Mouse (Mus musculus) layer of hippocampus, postnatal 36 days (tissue): ENCODE results near the gene Plac8. TPM values are rescaled to one million over a fixed set of nuclear protein-coding genes. Genes with fewer than 3 reads are reported as not detected.

ENCODE experiments used
- DNase-seq, 2 experiments: peaks; one replicate each; pipeline ENCODE4 v3.0.0; 2022
- total RNA-seq, 2 experiments: library from RNA; stranded (reverse); gene quantifications; 2 replicates each; pipeline ENCODE4 v1.2.3; 2021

Gene Plac8
- total RNA-seq, 2 experiments from 2014 or later = not detected

DNA sequence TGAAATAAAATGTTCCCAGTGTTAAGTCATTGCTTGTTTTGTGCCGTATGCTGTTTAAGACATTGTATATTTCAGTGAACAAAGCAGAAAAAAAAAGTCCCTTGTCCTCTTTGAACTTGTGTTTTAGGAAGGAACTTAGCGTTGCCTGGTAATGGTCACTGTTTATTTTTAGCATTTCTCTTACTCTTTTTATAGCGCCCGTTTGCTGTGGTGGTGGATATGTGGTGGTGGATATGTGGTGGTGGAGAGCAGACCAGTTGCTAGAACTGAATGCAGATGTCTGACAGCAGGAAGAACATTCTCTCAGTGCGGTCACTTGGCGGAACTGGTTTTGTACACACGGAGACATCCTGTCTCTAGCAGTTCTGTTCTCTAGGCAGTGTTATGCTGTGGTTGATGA is 45.9 kb downstream of the Plac8 start:
- DNase-seq = no peak

- no peak for DNase-seq
Observed at GRCm38 (mm10) chr5:100525620-100526019, 46.4 kb downstream of the Plac8 start.

GRCm38 (mm10) chr5:100524921-100525320 is 47.1 kb downstream of the Plac8 start:
- no peak for DNase-seq

- no peak for DNase-seq
Observed at GRCm38 (mm10) chr5:100523331-100523730, 48.7 kb downstream of the Plac8 start.

DNA sequence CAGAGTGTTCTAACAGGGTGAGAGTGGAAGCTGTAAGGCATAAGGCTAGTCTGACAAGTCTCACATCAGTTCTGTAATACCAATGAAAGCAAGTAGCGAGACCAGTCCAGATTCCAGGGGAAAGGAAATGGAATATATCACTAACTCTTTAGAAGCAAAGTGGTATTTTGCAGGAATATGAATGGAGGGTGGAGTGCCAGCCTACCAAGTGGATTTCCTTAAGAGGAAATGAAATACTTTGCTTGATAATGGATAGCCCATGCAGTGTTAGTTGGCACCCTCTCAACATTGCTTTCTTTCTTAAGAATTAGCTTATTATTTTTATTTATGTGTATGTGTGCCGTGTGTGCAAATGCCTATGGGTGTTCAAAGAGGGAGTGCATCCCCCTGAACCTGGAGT is 51.8 kb downstream of the Plac8 start:
- no peak for DNase-seq

- DNase-seq = no peak
Observed at GRCm38 (mm10) chr5:100519027-100519411, 53.0 kb downstream of the Plac8 start.

GRCm38 (mm10) chr5:100518049-100519026 is 53.7 kb downstream of the Plac8 start, which contains the start of gene Cops4:
Gene Cops4 (plus strand): TSS chr5:100518309.
- peak; percentile 95 to 96 for DNase-seq

DNA sequence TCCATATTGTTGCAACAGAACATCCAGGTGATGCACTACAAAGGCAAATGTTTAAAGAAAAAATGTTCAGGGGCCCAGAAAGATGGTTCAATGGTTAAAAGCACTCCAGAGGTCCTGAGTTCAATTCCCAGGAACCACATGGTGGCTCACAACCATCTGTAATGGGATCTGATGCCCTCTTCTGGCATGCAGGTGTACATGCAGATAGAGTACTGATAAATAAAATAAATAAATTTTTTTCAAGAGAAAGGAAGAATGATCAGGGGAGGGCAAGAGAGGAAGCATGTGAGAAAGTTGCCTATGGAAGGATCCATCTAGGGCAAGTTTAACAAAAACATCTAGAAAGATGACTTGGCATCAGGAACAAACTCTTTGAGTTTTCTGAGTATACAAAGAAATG is 59.5 kb downstream of the Plac8 start:
- no peak for DNase-seq

DNA sequence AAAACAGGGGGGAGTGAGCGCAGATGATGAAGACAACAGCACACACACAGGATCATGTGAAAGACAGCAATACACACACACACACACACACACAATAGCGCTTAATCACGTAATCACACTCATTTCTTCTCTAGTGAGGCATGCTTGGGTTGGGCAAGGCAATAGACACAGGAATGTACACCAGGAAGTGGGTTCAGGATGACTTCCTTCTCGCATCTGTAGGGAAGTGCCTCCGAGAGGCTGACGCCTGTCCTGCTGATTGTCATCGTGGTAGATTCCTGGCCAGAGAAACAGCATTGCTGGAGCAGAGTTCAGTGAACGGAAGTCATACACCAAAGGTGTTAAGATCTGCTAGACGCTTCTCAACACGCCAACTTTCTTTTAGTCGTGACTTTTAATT is 62.8 kb downstream of the Plac8 start:
- DNase-seq = no peak

Other genes with a start within 250 kb of the Plac8 start
- 100 to 1,000 TPM in 1 of 2 experiments, 10 to 100 TPM in 1; 95.7 to 112 TPM for gene Sec31a, start 156.0 kb downstream of the Plac8 start, total RNA-seq
- 10 to 100 TPM; 17.5 to 20.2 TPM for gene Lin54, start 71.6 kb downstream of the Plac8 start, total RNA-seq
- gene Cops4, start 53.9 kb downstream of the Plac8 start, total RNA-seq = 10 to 100 TPM; 82.2 to 85.0 TPM
- 10 to 100 TPM; 76.4 to 83.5 TPM for gene Coq2, start 102.9 kb upstream of the Plac8 start, total RNA-seq
- gene Hpse, start 147.5 kb upstream of the Plac8 start, total RNA-seq = under 1 TPM; 0.60 to 0.73 TPM
- 10 to 100 TPM; 19.7 to 19.9 TPM for gene Helq, start 226.4 kb upstream of the Plac8 start, total RNA-seq
- 10 to 100 TPM; 60.3 to 63.6 TPM for gene Mrps18c, start 226.4 kb upstream of the Plac8 start, total RNA-seq
- 1 to 10 TPM; 6.0 to 7.1 TPM for gene Abraxas1, start 248.7 kb upstream of the Plac8 start, total RNA-seq